Mouse (Mus musculus) embryonic facial prominence, embryonic 15.5 days (tissue): ENCODE data around the gene Palld. TPM values are rescaled to one million over a fixed set of nuclear protein-coding genes. Genes with fewer than 3 reads are reported as not detected.

Experiments used
- ATAC-seq: fragments of 200-750 bp; cut with Nextera tagmentation; 2 replicates; pipeline ENCODE4 v1.8.0; 2017; ENCODE audit warnings: low read depth, moderate TSS enrichment; ENCODE audit not compliant: insufficient number of reproducible peaks, low FRiP score, low TSS enrichment
- H3K27ac ChIP-seq: fragments of 300-500 bp; sonication (generic); replicated peaks from 2 replicates; pipeline ENCODE4 v1.5.1; 2015; ENCODE audit warnings: mild to moderate bottlenecking, inconsistent platforms
- H3K27me3 ChIP-seq: fragments of 300-500 bp; sonication (generic); 2 replicates; pipeline ENCODE4 v1.6.1; 2015; ENCODE audit warnings: inconsistent platforms
- H3K36me3 ChIP-seq: fragments of 300-500 bp; sonication (generic); 2 replicates; pipeline ENCODE4 v1.6.1; 2015; ENCODE audit warnings: mild to moderate bottlenecking, inconsistent platforms
- H3K4me1 ChIP-seq: fragments of 300-500 bp; sonication (generic); 2 replicates; pipeline ENCODE4 v1.6.1; 2015; ENCODE audit warnings: inconsistent platforms
- H3K4me2 ChIP-seq: fragments of 300-500 bp; sonication (generic); replicated peaks from 2 replicates; pipeline ENCODE4 v1.6.1; 2015; ENCODE audit warnings: mild to moderate bottlenecking, inconsistent platforms
- H3K4me3 ChIP-seq: fragments of 300-500 bp; sonication (generic); replicated peaks from 2 replicates; pipeline ENCODE4 v1.5.1; 2015; ENCODE audit warnings: mild to moderate bottlenecking, inconsistent platforms
- H3K9ac ChIP-seq: fragments of 300-500 bp; sonication (generic); 2 replicates; pipeline ENCODE4 v1.6.1; 2015; ENCODE audit warnings: inconsistent platforms
- H3K9me3 ChIP-seq: fragments of 300-500 bp; sonication (generic); replicated peaks from 2 replicates; pipeline ENCODE4 v1.6.1; 2016; ENCODE audit warnings: inconsistent platforms
- WGBS: fragments of 180-500 bp; shearing (Covaris S2); methylation state at CpG from one replicate; pipeline ENCODE4 v1.1.7; 2015; 5-methylcytosine and 5-hydroxymethylcytosine counted together
- polyA plus RNA-seq: library from polyadenylated mRNA; unstranded; fragments of >200 nt; fragmentation: Nextera tagmentation; extraction: Ambion mirVana; gene quantifications from 2 replicates; pipeline ENCODE4 v1.2.1, GENCODE M21; 2015

The Palld gene
- polyA plus RNA-seq, 1 experiment from 2014 or later = 141 TPM

DNA sequence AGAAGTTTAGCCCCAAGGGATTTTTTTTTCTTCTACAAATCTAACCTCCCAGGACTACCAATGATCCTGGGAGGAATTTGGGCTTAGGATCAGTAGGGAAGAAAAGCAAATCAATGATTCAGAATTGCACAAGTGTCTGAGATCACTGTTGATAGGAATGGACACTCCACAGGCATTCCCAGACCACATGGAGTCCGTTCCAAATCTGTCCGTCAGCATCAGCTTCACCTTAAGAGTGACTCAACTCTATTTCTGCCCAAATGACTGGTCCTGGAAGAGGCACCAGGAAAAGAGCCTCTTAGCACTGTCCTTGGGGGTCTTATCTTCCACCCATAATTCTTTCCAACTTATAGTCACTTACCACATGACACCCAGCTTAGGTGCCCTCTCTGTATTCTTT is 98.7 kb downstream of the Palld start:
- H3K27me3 ChIP-seq = no peaks in the 10 kb centered on the region

GRCm38 (mm10) chr8:61802840-61803239 is 99.7 kb downstream of the Palld start:
- no peaks in the 10 kb centered on the region for H3K36me3 ChIP-seq
- no peaks in the 10 kb centered on the region for H3K9me3 ChIP-seq
- no peak overlapping the region for H3K4me2 ChIP-seq
- no peaks in the 10 kb centered on the region for H3K27me3 ChIP-seq
- H3K4me1 ChIP-seq = no peaks in the 10 kb centered on the region
- 49% methylated on average over 2 of the region's 2 CpGs for WGBS
- no peak overlapping the region for H3K4me3 ChIP-seq
- no peak for ATAC-seq
- no peak overlapping the region for H3K27ac ChIP-seq
- no peak overlapping the region for H3K9ac ChIP-seq

More for the DNA sequence above, 98.7 kb downstream of the Palld start:
- no peaks in the 10 kb centered on the region for H3K4me1 ChIP-seq
- no peaks in the 10 kb centered on the region for H3K9me3 ChIP-seq
- 65% methylated on average over 2 of the region's 2 CpGs for WGBS
- no peak overlapping the region for H3K27ac ChIP-seq
- no peak for ATAC-seq
- no peak overlapping the region for H3K4me3 ChIP-seq
- no peak overlapping the region for H3K4me2 ChIP-seq
- no peak overlapping the region for H3K9ac ChIP-seq
- no peaks in the 10 kb centered on the region for H3K36me3 ChIP-seq

- WGBS = 53% methylated on average over 1 of the region's 1 CpGs
- H3K27ac ChIP-seq = no peak overlapping the region
- no peak overlapping the region for H3K9ac ChIP-seq
- H3K9me3 ChIP-seq = no peaks in the 10 kb centered on the region
- H3K27me3 ChIP-seq = no peaks in the 10 kb centered on the region
- H3K4me3 ChIP-seq = no peak overlapping the region
- H3K4me1 ChIP-seq = no peaks in the 10 kb centered on the region
- H3K4me2 ChIP-seq = no peak overlapping the region
- ATAC-seq = no peak; the same call in 1 of the 2 replicates
- H3K36me3 ChIP-seq = no peaks in the 10 kb centered on the region
These were observed 105.0 kb downstream of the Palld start for GRCm38 (mm10) chr8:61797391-61797947.

GRCm38 (mm10) chr8:61796537-61797050 is 105.9 kb downstream of the Palld start:
- H3K9ac ChIP-seq = no peak overlapping the region
- no peaks in the 10 kb centered on the region for H3K9me3 ChIP-seq
- no peaks in the 10 kb centered on the region for H3K4me1 ChIP-seq
- no peaks in the 10 kb centered on the region for H3K36me3 ChIP-seq
- no peak overlapping the region for H3K4me3 ChIP-seq
- WGBS = 81% methylated on average over 7 of the region's 7 CpGs
- ATAC-seq = no peak
- H3K27me3 ChIP-seq = no peaks in the 10 kb centered on the region
- no peak overlapping the region for H3K4me2 ChIP-seq
- H3K27ac ChIP-seq = no peak overlapping the region

- Histone ChIP-seq H3K36me3 (no peaks in the 10 kb centered on the region), H3K27me3 (no peaks in the 10 kb centered on the region), H3K4me2 (no peak overlapping the region), H3K4me3 (no peak overlapping the region), H3K9ac (no peak overlapping the region), H3K9me3 (no peaks in the 10 kb centered on the region), H3K27ac (no peak overlapping the region), H3K4me1 (no peaks in the 10 kb centered on the region)
- WGBS = 65% methylated on average over 3 of the region's 3 CpGs
- ATAC-seq = no peak
These were observed 112.5 kb downstream of the Palld start for GRCm38 (mm10) chr8:61789946-61790345.

DNA sequence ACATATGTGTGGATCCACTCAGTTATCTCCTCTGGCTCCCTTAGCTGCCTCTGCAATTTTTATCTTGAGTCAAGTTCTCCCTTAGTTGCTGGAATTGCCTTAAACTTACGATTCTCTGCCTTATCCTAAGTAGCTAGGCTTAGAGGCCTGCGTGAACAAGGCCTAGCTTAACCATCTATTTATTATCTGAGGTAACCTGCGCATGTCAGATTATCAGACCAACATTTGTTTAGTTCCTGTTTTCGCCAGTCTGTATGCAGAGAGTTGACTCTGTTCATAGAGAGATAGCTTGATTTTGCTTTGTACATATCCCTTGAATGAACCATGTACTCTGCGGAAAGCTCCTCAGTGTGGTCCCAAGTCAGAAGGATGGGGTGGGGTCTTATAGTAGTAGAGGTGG is 113.2 kb downstream of the Palld start:
- no peaks in the 10 kb centered on the region for H3K27me3 ChIP-seq
- H3K36me3 ChIP-seq = no peaks in the 10 kb centered on the region
- H3K4me3 ChIP-seq = no peak overlapping the region
- H3K4me2 ChIP-seq = no peak overlapping the region
- H3K27ac ChIP-seq = no peak overlapping the region
- ATAC-seq = no peak
- H3K4me1 ChIP-seq = no peaks in the 10 kb centered on the region
- H3K9me3 ChIP-seq = no peaks in the 10 kb centered on the region
- 92% methylated on average over 5 of the region's 5 CpGs for WGBS
- no peak overlapping the region for H3K9ac ChIP-seq

DNA sequence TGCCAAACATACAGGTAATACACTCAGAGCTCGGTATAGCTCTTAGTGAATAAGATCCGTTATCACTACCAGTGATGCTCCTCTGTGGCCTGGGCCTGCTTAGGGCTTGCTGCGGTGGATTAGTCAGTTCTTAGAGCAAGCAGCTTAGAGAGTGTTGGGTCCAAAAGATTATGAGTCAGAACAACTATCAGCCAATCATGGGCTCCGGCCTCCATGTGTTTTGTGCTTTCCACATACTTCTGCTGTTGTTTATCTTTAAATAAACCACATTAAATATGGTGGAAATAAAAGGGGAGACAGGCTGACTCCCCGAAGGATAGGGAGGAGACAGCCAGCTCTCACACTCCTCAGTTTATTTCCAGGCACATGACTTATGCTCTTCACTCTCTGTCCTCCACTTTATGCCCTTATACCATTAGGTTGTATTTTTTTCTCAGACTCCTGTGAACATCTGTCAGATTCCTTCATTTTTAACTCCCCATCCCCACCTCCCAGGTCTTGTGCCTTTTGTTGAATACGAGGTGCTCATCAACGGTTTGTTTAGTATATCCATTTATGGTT is 119.5 kb downstream of the Palld start:
- Histone ChIP-seq H3K36me3 (no peaks in the 10 kb centered on the region), H3K4me2 (no peak overlapping the region), H3K4me3 (no peak overlapping the region), H3K9ac (no peak overlapping the region), H3K27me3 (no peaks in the 10 kb centered on the region), H3K4me1 (no peaks in the 10 kb centered on the region), H3K27ac (no peak overlapping the region), H3K9me3 (no peaks in the 10 kb centered on the region)
- ATAC-seq = no peak
- 73% methylated on average over 7 of the region's 7 CpGs for whole genome bisulfite sequencing

DNA sequence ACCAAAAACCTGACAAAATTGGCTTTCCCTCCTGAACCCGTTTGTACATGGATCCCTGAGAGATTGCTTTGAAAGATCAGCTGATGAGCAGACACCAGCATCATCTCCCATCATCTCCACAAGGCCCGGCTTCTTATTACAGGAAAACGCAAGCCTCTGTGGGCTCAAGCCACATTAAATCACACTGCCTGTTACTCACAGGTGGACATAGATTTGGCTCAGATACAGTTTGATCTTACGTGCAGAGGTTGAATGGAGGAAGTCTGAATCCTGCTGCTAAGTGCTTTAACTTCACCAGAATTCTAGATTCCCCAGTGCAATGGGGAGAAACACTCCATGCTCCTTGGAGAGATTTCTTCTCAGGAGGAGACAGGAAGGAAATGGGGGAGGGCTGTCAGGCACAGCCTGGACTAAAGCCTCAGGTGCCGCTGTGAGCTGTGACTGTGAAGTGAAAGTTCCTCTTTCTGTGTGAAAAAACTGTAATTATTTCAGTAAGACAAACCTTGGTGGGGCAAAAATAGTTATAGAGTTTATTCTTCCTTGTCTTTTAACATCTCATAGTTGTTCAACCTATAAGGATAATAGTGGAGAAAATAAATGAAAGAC is 121.7 kb downstream of the Palld start:
- Histone ChIP-seq H3K9me3 (no peaks in the 10 kb centered on the region), H3K27me3 (no peaks in the 10 kb centered on the region), H3K4me3 (no peak overlapping the region), H3K4me1 (peaks cover 14% of the 10 kb centered on the region), H3K4me2 (no peak overlapping the region), H3K9ac (no peak overlapping the region), H3K36me3 (no peaks in the 10 kb centered on the region), H3K27ac (no peak overlapping the region)
- ATAC-seq = no peak
- 65% methylated on average over 5 of the region's 5 CpGs for WGBS

DNA sequence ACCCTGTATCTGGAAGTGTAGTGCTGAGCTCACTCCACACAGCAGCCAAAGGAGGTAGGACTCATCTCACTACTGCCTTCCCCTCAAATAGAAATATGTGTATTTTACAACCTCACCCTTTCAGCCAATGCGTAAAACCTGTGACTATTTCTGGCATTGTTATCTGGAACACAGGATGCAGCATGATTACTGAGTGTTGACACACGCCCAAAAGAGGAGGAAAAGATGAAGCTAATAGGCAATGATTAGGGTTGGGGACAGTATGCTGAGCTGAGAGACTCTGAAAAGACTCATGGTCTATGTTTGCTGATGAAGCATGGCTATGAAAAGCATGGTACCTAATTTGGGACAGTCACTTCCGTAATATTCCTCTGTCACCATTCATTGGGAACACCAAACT is 124.3 kb downstream of the Palld start:
- Histone ChIP-seq H3K27ac (no peak overlapping the region), H3K36me3 (no peaks in the 10 kb centered on the region), H3K27me3 (no peaks in the 10 kb centered on the region), H3K9ac (no peak overlapping the region), H3K4me2 (no peak overlapping the region), H3K9me3 (no peaks in the 10 kb centered on the region), H3K4me3 (no peak overlapping the region), H3K4me1 (peaks cover 17% of the 10 kb centered on the region)
- 79% methylated on average over 3 of the region's 3 CpGs for WGBS
- ATAC-seq = no peak

DNA sequence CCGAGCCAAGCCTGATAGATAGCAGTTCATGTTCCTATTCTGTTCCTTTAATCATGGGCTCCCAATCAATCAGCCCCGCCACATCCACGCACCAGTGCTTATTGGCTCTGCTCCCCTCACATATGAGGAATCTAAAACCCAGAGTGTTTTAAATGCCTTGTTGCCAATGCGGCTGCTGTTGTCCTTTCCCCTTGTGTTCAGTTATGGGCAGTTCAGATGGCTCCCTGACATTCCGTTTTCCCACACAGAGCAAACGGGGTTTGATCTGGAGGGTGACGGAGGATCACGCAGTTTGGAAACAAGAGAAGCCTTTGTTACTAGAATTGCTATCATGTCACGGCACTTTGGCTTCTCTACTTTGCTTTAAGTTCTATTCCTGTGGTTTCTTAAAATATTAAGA is 125.9 kb downstream of the Palld start:
- H3K27ac ChIP-seq = peak overlapping the region; percentile 44; the same call in 1 of the 2 replicates
- no peaks in the 10 kb centered on the region for H3K36me3 ChIP-seq
- 0 out of 2 replicates have a peak, but pooled peaks have one; percentile 11 for ATAC-seq
- H3K4me2 ChIP-seq = peak overlapping the region; percentile 17; the same call in 1 of the 2 replicates
- H3K4me1 ChIP-seq = peaks cover 17% of the 10 kb centered on the region
- 32% methylated on average over 9 of the region's 9 CpGs for WGBS
- no peaks in the 10 kb centered on the region for H3K9me3 ChIP-seq
- H3K27me3 ChIP-seq = no peaks in the 10 kb centered on the region
- H3K9ac ChIP-seq = no peak overlapping the region
- no peak overlapping the region for H3K4me3 ChIP-seq

DNA sequence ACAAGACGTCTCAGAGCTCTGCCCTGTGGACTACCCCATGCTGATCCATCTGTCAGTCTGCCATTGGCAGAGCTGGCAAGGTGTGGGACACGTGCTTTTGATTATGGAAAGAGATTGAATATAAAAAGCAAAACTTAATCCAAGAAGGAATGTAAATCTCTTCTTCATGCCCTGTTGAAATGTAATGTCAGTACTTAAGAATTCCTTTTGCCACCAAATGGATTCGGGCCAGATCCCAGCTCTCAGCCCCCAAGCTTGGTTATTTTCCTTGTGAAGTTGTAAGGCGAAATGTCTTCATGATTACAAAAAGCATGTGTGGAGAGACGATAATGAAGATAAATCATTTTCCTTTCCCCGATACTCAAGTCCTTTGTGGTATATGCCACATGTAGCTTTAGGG is 126.6 kb downstream of the Palld start:
- Histone ChIP-seq H3K4me3 (no peak overlapping the region), H3K4me2 (no peak overlapping the region), H3K9ac (no peak overlapping the region), H3K27ac (peak overlapping the region; percentile 44; the same call in 1 of the 2 replicates), H3K36me3 (no peaks in the 10 kb centered on the region), H3K27me3 (no peaks in the 10 kb centered on the region), H3K4me1 (peaks cover 17% of the 10 kb centered on the region), H3K9me3 (no peaks in the 10 kb centered on the region)
- 17% methylated on average over 6 of the region's 6 CpGs for WGBS
- ATAC-seq = no peak
